Mouse (Mus musculus) liver, adult 2 months (tissue): ENCODE data around the gene Adgrl1. TPM values are rescaled to one million over a fixed set of nuclear protein-coding genes. Genes with fewer than 3 reads are reported as not detected.

Experiments used
- DNase-seq: peaks from one replicate; pipeline ENCODE4 v3.0.0-alpha.2; 2011; ENCODE audit warnings: low read depth, low spot score; ENCODE audit errors: extremely low read depth
- H3K27ac ChIP-seq: fragments of 200-500 bp; replicated peaks from 2 replicates; pipeline ENCODE4 v1.5.1; 2012; ENCODE audit warnings: low read depth, mild to moderate bottlenecking, control low read depth, inconsistent platforms, low read length; ENCODE audit not compliant: insufficient read depth
- H3K27me3 ChIP-seq: fragments of 200-500 bp; 2 replicates; pipeline ENCODE4 v1.6.1; 2012; ENCODE audit warnings: mild to moderate bottlenecking, moderate library complexity, low read length, inconsistent platforms; ENCODE audit not compliant: control insufficient read depth, insufficient read depth
- H3K36me3 ChIP-seq: fragments of 200-500 bp; 2 replicates; pipeline ENCODE4 v1.6.1; 2012; ENCODE audit warnings: low read length, inconsistent platforms; ENCODE audit not compliant: control insufficient read depth, insufficient read depth
- H3K4me1 ChIP-seq: fragments of 200-500 bp; 2 replicates; pipeline ENCODE4 v1.6.1; 2011; ENCODE audit warnings: low read length; ENCODE audit not compliant: control insufficient read depth, insufficient read depth
- H3K4me3 ChIP-seq: fragments of 200-500 bp; 2 replicates; pipeline ENCODE4 v1.5.1; 2011; ENCODE audit warnings: low read depth, mild to moderate bottlenecking, control low read depth, low read length, moderate library complexity; ENCODE audit not compliant: insufficient read depth
- H3K79me2 ChIP-seq: fragments of 200-500 bp; 2 replicates; pipeline ENCODE4 v1.6.1; 2012; ENCODE audit warnings: inconsistent platforms, mild to moderate bottlenecking, low read length, moderate library complexity; ENCODE audit not compliant: control insufficient read depth, insufficient read depth
- H3K9ac ChIP-seq: fragments of 200-500 bp; 2 replicates; pipeline ENCODE4 v1.6.1; 2012; ENCODE audit warnings: low read depth, mild to moderate bottlenecking, control low read depth, inconsistent platforms, low read length
- CTCF ChIP-seq: fragments of 200-500 bp; IDR thresholded peaks from 2 replicates; pipeline ENCODE4 v1.5.1; 2011; ENCODE audit warnings: low read depth, low read length, control low read depth
- POLR2A ChIP-seq: fragments of 200-500 bp; IDR thresholded peaks from 2 replicates; pipeline ENCODE4 v1.6.1; 2011; ENCODE audit warnings: low read length, control low read depth; ENCODE audit not compliant: insufficient read depth; ENCODE audit errors: extremely low read depth
- WGBS: fragments of 180-500 bp; shearing (Covaris S2); methylation state at CpG from one replicate; pipeline ENCODE4 v1.1.7; 2018; 5-methylcytosine and 5-hydroxymethylcytosine counted together
- polyA plus RNA-seq: library from polyadenylated mRNA; depleted of rRNA; stranded (reverse); fragments of >200 nt; gene quantifications from 2 replicates; pipeline ENCODE4 v1.2.3, GENCODE M21; 2012
- total RNA-seq: library from RNA; depleted of rRNA; stranded (reverse); fragments of >200 nt; gene quantifications from 2 replicates; pipeline ENCODE4 v1.2.3, GENCODE M21; 2014

Adgrl1 gene
- total and polyA plus RNA-seq, 2 experiments, result 1.6 to 3.5 TPM

- Histone ChIP-seq H3K4me3 (no peak overlapping the region), H3K27ac (no peak overlapping the region), H3K27me3 (no peaks in the 10 kb centered on the region), H3K9ac (no peak overlapping the region), H3K79me2 (no peaks in the 10 kb centered on the region), H3K4me1 (no peaks in the 10 kb centered on the region; the same call in 1 of the 2 replicates), H3K36me3 (no peaks in the 10 kb centered on the region)
- DNase-seq, result no peak
- no peak for TF ChIP-seq CTCF
- WGBS, result 80% methylated on average over 8 of the region's 8 CpGs
Observed at GRCm38 (mm10) chr8:83909311-83909710, 9.4 kb downstream of the Adgrl1 start.

GRCm38 (mm10) chr8:83911809-83912731 lies 12.2 kb downstream of the Adgrl1 start:
- Histone ChIP-seq H3K4me1 (no peaks in the 10 kb centered on the region), H3K9ac (no peak overlapping the region), H3K27me3 (0 out of 2 replicates have a peak, but pooled peaks cover 2% of the 10 kb centered on the region), H3K27ac (no peak overlapping the region), H3K79me2 (no peaks in the 10 kb centered on the region), H3K4me3 (no peak overlapping the region), H3K36me3 (no peaks in the 10 kb centered on the region)
- no peak for DNase-seq
- no peak for TF ChIP-seq POLR2A
- TF ChIP-seq CTCF, result no peak
- 80% methylated on average over 5 of the region's 5 CpGs for WGBS

- no peak overlapping the region for H3K27ac ChIP-seq
- TF ChIP-seq CTCF, result no peak
- TF ChIP-seq POLR2A, result no peak
- H3K9ac ChIP-seq, result no peak overlapping the region
- no peaks in the 10 kb centered on the region for H3K4me1 ChIP-seq
- WGBS, result 75% methylated on average over 3 of the region's 3 CpGs
- no peaks in the 10 kb centered on the region for H3K36me3 ChIP-seq
- no peaks in the 10 kb centered on the region for H3K79me2 ChIP-seq
- 0 out of 2 replicates have a peak, but pooled peaks cover 2% of the 10 kb centered on the region for H3K27me3 ChIP-seq
- H3K4me3 ChIP-seq, result no peak overlapping the region
- no peak for DNase-seq
Observed at GRCm38 (mm10) chr8:83914232-83914631, 14.3 kb downstream of the Adgrl1 start.

- 65% methylated on average over 5 of the region's 5 CpGs for WGBS
- no peak overlapping the region for H3K9ac ChIP-seq
- 0 out of 2 replicates have a peak, but pooled peaks cover 2% of the 10 kb centered on the region for H3K27me3 ChIP-seq
- no peaks in the 10 kb centered on the region for H3K4me1 ChIP-seq
- peak; percentile 6 for DNase-seq
- H3K4me3 ChIP-seq, result no peak overlapping the region
- no peaks in the 10 kb centered on the region for H3K79me2 ChIP-seq
- no peak for TF ChIP-seq CTCF
- no peak for TF ChIP-seq POLR2A
- H3K36me3 ChIP-seq, result no peaks in the 10 kb centered on the region
- no peak overlapping the region; the same call in 1 of the 2 replicates for H3K27ac ChIP-seq
Observed at GRCm38 (mm10) chr8:83914860-83915259, 15.0 kb downstream of the Adgrl1 start.

GRCm38 (mm10) chr8:83916015-83916414 lies 16.1 kb downstream of the Adgrl1 start:
- no peak for TF ChIP-seq CTCF
- TF ChIP-seq POLR2A, result no peak
- WGBS, result 70% methylated on average over 5 of the region's 5 CpGs
- 0 out of 2 replicates have a peak, but pooled peaks cover 2% of the 10 kb centered on the region for H3K27me3 ChIP-seq
- no peaks in the 10 kb centered on the region for H3K79me2 ChIP-seq
- no peak overlapping the region for H3K9ac ChIP-seq
- H3K36me3 ChIP-seq, result no peaks in the 10 kb centered on the region
- H3K4me3 ChIP-seq, result no peak overlapping the region
- H3K4me1 ChIP-seq, result no peaks in the 10 kb centered on the region
- H3K27ac ChIP-seq, result no peak overlapping the region
- no peak for DNase-seq

GRCm38 (mm10) chr8:83917566-83917965 lies 17.7 kb downstream of the Adgrl1 start:
- WGBS, result 75% methylated on average over 6 of the region's 6 CpGs
- 0 out of 2 replicates have a peak, but pooled peaks cover 2% of the 10 kb centered on the region for H3K27me3 ChIP-seq
- no peak for TF ChIP-seq CTCF
- TF ChIP-seq POLR2A, result no peak

More at GRCm38 (mm10) chr8:83917566-83917965, 17.7 kb downstream of the Adgrl1 start:
- H3K79me2 ChIP-seq, result no peaks in the 10 kb centered on the region
- no peak overlapping the region for H3K9ac ChIP-seq
- no peak overlapping the region for H3K27ac ChIP-seq
- no peak for DNase-seq
- no peak overlapping the region for H3K4me3 ChIP-seq
- no peaks in the 10 kb centered on the region for H3K4me1 ChIP-seq
- H3K36me3 ChIP-seq, result no peaks in the 10 kb centered on the region
